Comparison of ENCODE assay signal across 14 mouse cellular contexts in the genomic region with DNA sequence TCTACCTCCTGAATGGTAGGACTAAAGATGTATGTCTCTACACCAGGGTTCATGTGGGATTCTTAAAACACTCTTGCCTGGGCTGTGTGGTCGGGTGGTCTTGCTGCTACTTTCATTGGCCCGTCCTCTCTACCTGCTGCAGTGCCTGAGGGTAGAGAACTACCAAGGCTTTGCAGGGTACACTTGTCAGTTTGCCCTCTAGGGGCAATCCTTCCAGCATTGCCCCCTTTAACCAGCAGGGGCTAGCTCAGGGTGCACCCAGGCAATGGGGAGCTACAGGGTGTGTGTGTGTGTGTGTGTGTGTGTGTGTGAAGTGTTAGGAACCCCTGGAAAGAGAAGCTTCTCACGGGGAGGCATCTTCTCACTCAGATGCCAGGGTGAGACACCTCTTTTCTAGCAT.
A peak's percentile ranks its signal among the peaks of the same experiment; 100 is the strongest.
DNase-seq lines count a peak whose midpoint lies in the region; ATAC-seq and TF ChIP-seq lines count a peak whose summit lies in the region.
"Had no signal": no experiment of that assay in that cellular context is flagged by ENCODE, and none has a peak within 500 bp of the region (broad histone marks: within the 10 kb centered on the region; RNA-seq: fewer than 3 reads in every experiment).

No protein-coding gene starts in this region.

- H3K4me1 ChIP-seq in forebrain, postnatal 0 days (ENCODE audit: insufficient read depth), result peaks cover 4% of the 10 kb centered on the region; the same call in 1 of the 2 replicates
- peaks cover 23% of the 10 kb centered on the region for H3K4me1 ChIP-seq in forebrain, embryonic 16.5 days (replicated peaks; ENCODE audit: control insufficient read depth, insufficient read depth, low read length)

- no peak for ATAC-seq in forebrain, postnatal 0 days
- no peak for ATAC-seq in forebrain, embryonic 16.5 days

- TF ChIP-seq POLR2A in brain, embryonic 14.5 days (IDR thresholded peaks at IDR 0.05; ENCODE audit: borderline replicate concordance, extremely low read depth, insufficient read depth, insufficient read length, poor library complexity, severe bottlenecking), result no peak

- intact Hi-C loops in left cerebral cortex, adult 2 months (cut with DNase I), result loop anchor here (2.0 to 5.0 kb wide), 4 partner anchors 89 to 315 kb away; no protein-coding TSS in a partner anchor
- intact Hi-C loops in left cerebral cortex, postnatal 4 days (cut with DNase I), result loop anchor here (2.0 to 5.0 kb wide), 2 partner anchors 167 to 231 kb away; no protein-coding TSS in a partner anchor

- no peak overlapping the region for H3K4me3 ChIP-seq in forebrain, postnatal 0 days (ENCODE audit: low read depth, low read length)
- H3K4me3 ChIP-seq in forebrain, embryonic 16.5 days (replicated peaks; ENCODE audit: low read length), result no peak overlapping the region
- no peak overlapping the region for H3K4me3 ChIP-seq in left cerebral cortex, adult 2 months
- H3K4me3 ChIP-seq: forebrain, embryonic 10.5 days; heart, embryonic 13.5 days; neural tube, embryonic 12.5 days had no signal

- H3K9me3 ChIP-seq in forebrain, postnatal 0 days (ENCODE audit: low read length), result no peaks in the 10 kb centered on the region
- no peaks in the 10 kb centered on the region for H3K9me3 ChIP-seq in forebrain, embryonic 16.5 days (ENCODE audit: control insufficient read depth, low read length)
- H3K9me3 ChIP-seq: forebrain, embryonic 10.5 days; heart, embryonic 13.5 days; neural tube, embryonic 12.5 days had no signal

- 63% methylated on average over 3 of the region's 3 CpGs for WGBS in forebrain, postnatal 0 days
- 69% methylated on average over 3 of the region's 3 CpGs for WGBS in forebrain, embryonic 16.5 days

- H3K36me3 ChIP-seq in forebrain, postnatal 0 days (ENCODE audit: insufficient read depth), result no peaks in the 10 kb centered on the region
- H3K36me3 ChIP-seq in forebrain, embryonic 16.5 days (ENCODE audit: control insufficient read depth, insufficient read depth), result no peaks in the 10 kb centered on the region
- H3K36me3 ChIP-seq: forebrain, embryonic 10.5 days; heart, embryonic 13.5 days; neural tube, embryonic 12.5 days had no signal

- no peak overlapping the region for H3K27ac ChIP-seq in forebrain, postnatal 0 days (ENCODE audit: low read depth, low read length)
- H3K27ac ChIP-seq in forebrain, embryonic 16.5 days (ENCODE audit: low read length), result no peak overlapping the region
- H3K27ac ChIP-seq in left cerebral cortex, adult 2 months, result no peak overlapping the region
- H3K27ac ChIP-seq: forebrain, embryonic 10.5 days; heart, embryonic 13.5 days; neural tube, embryonic 12.5 days had no signal

- no peak for DNase-seq in forebrain, postnatal 0 days
- no peak for DNase-seq in left cerebral cortex, adult 2 months (ENCODE audit: extremely low spot score in 1 of 2, low spot score in 2 of 2)
- DNase-seq in left cerebral cortex, postnatal 4 days, result no peak
- peak; percentile 11 for DNase-seq in 3T3-L1 (ENCODE audit: low read depth, low spot score)
- DNase-seq in brain, embryonic 14.5 days (ENCODE audit: low read depth), result no peak
- DNase-seq in MN1 (ENCODE audit: low spot score), result no peak
- no peak for DNase-seq in cerebellum, postnatal 14 days
- DNase-seq: kidney, adult 11 months; layer of hippocampus, postnatal 36 days; right cerebral cortex, postnatal 25 days had no signal

- H3K27me3 ChIP-seq in forebrain, postnatal 0 days (ENCODE audit: insufficient read depth, low read length), result no peaks in the 10 kb centered on the region
- H3K27me3 ChIP-seq in forebrain, embryonic 16.5 days (replicated peaks; ENCODE audit: control insufficient read depth, insufficient read depth, low read length), result no peaks in the 10 kb centered on the region
- H3K27me3 ChIP-seq: neural tube, embryonic 12.5 days had no signal

- H3K9ac ChIP-seq in forebrain, postnatal 0 days, result no peak overlapping the region
- H3K9ac ChIP-seq in forebrain, embryonic 16.5 days (replicated peaks; ENCODE audit: low read depth, low read length), result no peak overlapping the region
- H3K9ac ChIP-seq: heart, embryonic 13.5 days; neural tube, embryonic 12.5 days had no signal

- TF ChIP-seq CTCF in forebrain, postnatal 0 days (IDR thresholded peaks at IDR 0.05; ENCODE audit: low read depth), result peak; percentile 62
- peak; percentile 45 for TF ChIP-seq CTCF in left cerebral cortex, adult 2 months (IDR thresholded peaks at IDR 0.05)
- TF ChIP-seq CTCF in brain, embryonic 14.5 days (IDR thresholded peaks at IDR 0.05; ENCODE audit: borderline replicate concordance, extremely low read depth, insufficient read depth, insufficient read length), result peak; percentile 39; the same call in 1 of the 2 replicates

- H3K4me2 ChIP-seq in forebrain, postnatal 0 days (ENCODE audit: low read depth), result no peak overlapping the region
- H3K4me2 ChIP-seq in forebrain, embryonic 16.5 days (ENCODE audit: low read length), result no peak overlapping the region
- H3K4me2 ChIP-seq: heart, embryonic 13.5 days; neural tube, embryonic 12.5 days had no signal
